Mouse (Mus musculus) cerebellum, adult 9-10 months (tissue): ENCODE results near the gene Txnrd3.
A peak's percentile ranks its signal among the peaks of the same experiment; 100 is the strongest.

Source experiments
- DNase-seq: peaks from one replicate; pipeline ENCODE4 v3.0.0; 2022

Gene Txnrd3

GRCm38 (mm10) chr6:89658342-89658741, 14.6 kb downstream of the Txnrd3 start:
- DNase-seq = no peak

- DNase-seq = no peak
Observed at GRCm38 (mm10) chr6:89658931-89659330, 15.1 kb downstream of the Txnrd3 start.

- DNase-seq = no peak
Observed at GRCm38 (mm10) chr6:89659692-89660423, 16.1 kb downstream of the Txnrd3 start.

GRCm38 (mm10) chr6:89660490-89660889, 16.7 kb downstream of the Txnrd3 start:
- DNase-seq = no peak

- DNase-seq = no peak
Observed at GRCm38 (mm10) chr6:89662521-89662920, 18.7 kb downstream of the Txnrd3 start.

- DNase-seq = no peak
Observed at GRCm38 (mm10) chr6:89665155-89665554, 21.4 kb downstream of the Txnrd3 start.

GRCm38 (mm10) chr6:89665667-89666066, 21.9 kb downstream of the Txnrd3 start:
- DNase-seq = no peak

GRCm38 (mm10) chr6:89666976-89667375, 23.2 kb downstream of the Txnrd3 start:
- no peak for DNase-seq

GRCm38 (mm10) chr6:89669556-89669955, 25.8 kb downstream of the Txnrd3 start:
- DNase-seq = no peak

GRCm38 (mm10) chr6:89671431-89671830, 27.6 kb downstream of the Txnrd3 start:
- DNase-seq = no peak

GRCm38 (mm10) chr6:89672641-89673040, 28.9 kb downstream of the Txnrd3 start:
- DNase-seq = peak; percentile 29

- peak; percentile 25 for DNase-seq
Observed at GRCm38 (mm10) chr6:89673135-89673780, 29.5 kb downstream of the Txnrd3 start.

- no peak for DNase-seq
Observed at GRCm38 (mm10) chr6:89678522-89678921, 34.7 kb downstream of the Txnrd3 start.

GRCm38 (mm10) chr6:89679291-89679835, 35.6 kb downstream of the Txnrd3 start:
- DNase-seq = peak; percentile 69

- DNase-seq = peak; percentile 85
Observed at GRCm38 (mm10) chr6:89680155-89680554, 36.4 kb downstream of the Txnrd3 start.

- no peak for DNase-seq
Observed at GRCm38 (mm10) chr6:89684231-89684630, 40.4 kb downstream of the Txnrd3 start.

- no peak for DNase-seq
Observed at GRCm38 (mm10) chr6:89687100-89687499, 43.3 kb downstream of the Txnrd3 start.

- no peak for DNase-seq
Observed at GRCm38 (mm10) chr6:89706624-89707023, 62.8 kb downstream of the Txnrd3 start.

GRCm38 (mm10) chr6:89707240-89707639, 63.5 kb downstream of the Txnrd3 start, which contains the start of gene Vmn1r40:
TSS of gene Vmn1r40 (plus strand) at chr6:89707540.
- no peak for DNase-seq

GRCm38 (mm10) chr6:89718051-89718450, 74.3 kb downstream of the Txnrd3 start:
- DNase-seq = no peak
